Mouse (Mus musculus): ENCODE data around the gene E130309D02Rik. TPM values are rescaled to one million over a fixed set of nuclear protein-coding genes. Genes with fewer than 3 reads are reported as not detected.
A peak's percentile ranks its signal among the peaks of the same experiment; 100 is the strongest.

The E130309D02Rik gene
- polyA plus RNA-seq, 1 experiment from 2014 or later: 14.7 TPM

GRCm38 (mm10) chr5:143272108-143272507, 43.1 kb downstream of the E130309D02Rik start:
- Histone ChIP-seq H3K27ac (ENCODE audit: low read depth, low read length) (no peak overlapping the region), H3K36me3 (ENCODE audit: control insufficient read depth, insufficient read depth) (no peaks in the 10 kb centered on the region), H3K27me3 (replicated peaks; ENCODE audit: control insufficient read depth, insufficient read depth, low read length) (no peaks in the 10 kb centered on the region), H3K4me2 (replicated peaks; ENCODE audit: low read depth) (no peak overlapping the region), H3K9ac (ENCODE audit: low read depth, low read length) (no peak overlapping the region), H3K4me1 (replicated peaks; ENCODE audit: control insufficient read depth, insufficient read depth, low read length) (0 out of 2 replicates have a peak, but pooled peaks cover 3% of the 10 kb centered on the region), H3K9me3 (ENCODE audit: control insufficient read depth) (no peaks in the 10 kb centered on the region), H3K4me3 (ENCODE audit: low read depth, low read length) (no peak overlapping the region)
- ATAC-seq: no peak
- TF ChIP-seq CTCF (IDR thresholded peaks at IDR 0.05; ENCODE audit: low read depth): no peak
- 77% methylated on average over 3 of the region's 3 CpGs for WGBS

DNA sequence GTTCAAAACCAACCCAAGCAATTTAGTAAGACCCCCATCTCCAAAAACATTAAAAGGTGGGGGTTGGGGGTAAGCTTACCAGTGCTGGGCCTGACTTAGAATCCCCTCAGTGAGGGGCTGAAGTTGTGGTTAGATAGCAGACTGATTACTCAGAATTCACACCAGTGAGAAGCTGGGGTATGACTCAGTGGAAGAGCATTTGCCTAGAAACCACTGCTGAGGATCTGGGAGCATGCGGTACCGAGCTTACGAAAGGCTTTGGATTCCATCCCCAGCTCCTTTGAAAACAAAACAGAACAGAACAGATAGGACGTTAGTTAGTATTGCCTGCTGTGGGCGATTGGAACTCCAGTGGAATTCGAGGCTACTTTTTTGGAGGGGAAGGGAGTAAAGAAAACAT, 43.5 kb downstream of the E130309D02Rik start:
- 0 out of 2 replicates have a peak, but pooled peaks cover 3% of the 10 kb centered on the region for H3K4me1 ChIP-seq (replicated peaks; ENCODE audit: control insufficient read depth, insufficient read depth, low read length)
- no peak for TF ChIP-seq CTCF (IDR thresholded peaks at IDR 0.05; ENCODE audit: low read depth)
- H3K9ac ChIP-seq (ENCODE audit: low read depth, low read length): no peak overlapping the region
- no peaks in the 10 kb centered on the region for H3K36me3 ChIP-seq (ENCODE audit: control insufficient read depth, insufficient read depth)
- H3K4me2 ChIP-seq (replicated peaks; ENCODE audit: low read depth): no peak overlapping the region
- 84% methylated on average over 6 of the region's 6 CpGs for WGBS
- no peak overlapping the region for H3K4me3 ChIP-seq (ENCODE audit: low read depth, low read length)
- no peak for ATAC-seq
- H3K27me3 ChIP-seq (replicated peaks; ENCODE audit: control insufficient read depth, insufficient read depth, low read length): no peaks in the 10 kb centered on the region
- no peaks in the 10 kb centered on the region for H3K9me3 ChIP-seq (ENCODE audit: control insufficient read depth)
- H3K27ac ChIP-seq (ENCODE audit: low read depth, low read length): no peak overlapping the region

GRCm38 (mm10) chr5:143270151-143270519, 45.0 kb downstream of the E130309D02Rik start:
- ATAC-seq: peak; percentile 17; the same call in 1 of the 2 replicates
- Histone ChIP-seq H3K27ac (ENCODE audit: low read depth, low read length) (no peak overlapping the region), H3K4me2 (replicated peaks; ENCODE audit: low read depth) (peak overlapping the region; percentile 98), H3K9me3 (ENCODE audit: control insufficient read depth) (no peaks in the 10 kb centered on the region), H3K9ac (ENCODE audit: low read depth, low read length) (peak overlapping the region; percentile 68), H3K4me1 (replicated peaks; ENCODE audit: control insufficient read depth, insufficient read depth, low read length) (0 out of 2 replicates have a peak, but pooled peaks cover 3% of the 10 kb centered on the region), H3K27me3 (replicated peaks; ENCODE audit: control insufficient read depth, insufficient read depth, low read length) (no peaks in the 10 kb centered on the region), H3K4me3 (ENCODE audit: low read depth, low read length) (peak overlapping the region; percentile 94), H3K36me3 (ENCODE audit: control insufficient read depth, insufficient read depth) (no peaks in the 10 kb centered on the region)
- 3% methylated on average over 12 of the region's 12 CpGs for WGBS
- no peak for TF ChIP-seq CTCF (IDR thresholded peaks at IDR 0.05; ENCODE audit: low read depth)

DNA sequence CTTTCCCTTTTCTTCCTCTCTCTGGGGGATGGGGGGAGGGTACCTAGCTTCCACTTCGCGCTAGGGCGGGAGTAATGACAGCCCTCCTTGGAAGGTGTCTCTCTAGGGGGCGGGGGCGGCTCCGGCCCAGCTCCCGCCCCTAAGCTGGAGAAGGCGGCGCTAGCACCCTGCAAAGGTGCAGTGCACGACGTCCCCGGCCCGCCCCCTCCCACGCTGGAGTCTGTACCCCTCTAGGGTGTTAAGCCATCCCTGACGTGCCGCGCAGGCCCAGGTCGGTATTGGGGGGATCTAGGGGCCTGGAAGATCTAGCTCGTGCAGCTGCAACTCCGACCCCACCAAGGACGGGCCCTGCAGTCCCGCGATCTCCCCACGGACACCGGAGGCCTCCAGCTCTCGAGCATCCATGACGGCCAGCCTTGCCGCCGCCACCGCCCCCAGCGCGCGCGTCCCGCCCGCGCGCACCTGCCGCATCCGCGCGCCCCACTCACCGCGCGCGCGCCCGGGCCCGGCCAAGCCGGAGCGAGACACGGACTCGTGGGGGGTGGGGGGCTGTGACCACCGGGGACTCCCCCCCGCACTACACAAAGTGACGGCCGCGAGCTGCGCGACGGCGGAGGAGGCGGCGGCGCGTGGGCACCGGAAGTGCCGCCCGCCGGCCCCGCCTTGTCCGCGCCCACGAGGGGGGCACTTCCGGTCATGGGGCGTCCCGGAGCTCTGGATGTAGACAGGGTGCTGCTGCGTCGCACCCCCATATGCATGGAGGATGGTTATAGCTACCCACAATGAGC, 45.6 kb downstream of the E130309D02Rik start, which contains the start of gene Zfp316:
Gene Zfp316 (minus strand): TSS at position 660 of the 788 bp plus-strand sequence.
- Histone ChIP-seq H3K36me3 (ENCODE audit: control insufficient read depth, insufficient read depth) (no peaks in the 10 kb centered on the region; the same call in 1 of the 2 replicates), H3K27me3 (replicated peaks; ENCODE audit: control insufficient read depth, insufficient read depth, low read length) (no peaks in the 10 kb centered on the region), H3K4me3 (ENCODE audit: low read depth, low read length) (peak within 1 kb of the TSS; percentile 94), H3K9me3 (ENCODE audit: control insufficient read depth) (no peaks in the 10 kb centered on the region), H3K27ac (ENCODE audit: low read depth, low read length) (no peak within 1 kb of the TSS; the same call in 1 of the 2 replicates), H3K4me2 (replicated peaks; ENCODE audit: low read depth) (peak within 1 kb of the TSS; percentile 98), H3K9ac (ENCODE audit: low read depth, low read length) (peak within 1 kb of the TSS; percentile 68), H3K4me1 (replicated peaks; ENCODE audit: control insufficient read depth, insufficient read depth, low read length) (0 out of 2 replicates have a peak, but pooled peaks cover 3% of the 10 kb centered on the region)
- peak; percentile 70 for ATAC-seq
- TF ChIP-seq CTCF (IDR thresholded peaks at IDR 0.05; ENCODE audit: low read depth): 0 out of 2 replicates have a peak, but pooled peaks have one; percentile 9
- under 1% methylated on average over 68 of the region's 79 CpGs for WGBS

DNA sequence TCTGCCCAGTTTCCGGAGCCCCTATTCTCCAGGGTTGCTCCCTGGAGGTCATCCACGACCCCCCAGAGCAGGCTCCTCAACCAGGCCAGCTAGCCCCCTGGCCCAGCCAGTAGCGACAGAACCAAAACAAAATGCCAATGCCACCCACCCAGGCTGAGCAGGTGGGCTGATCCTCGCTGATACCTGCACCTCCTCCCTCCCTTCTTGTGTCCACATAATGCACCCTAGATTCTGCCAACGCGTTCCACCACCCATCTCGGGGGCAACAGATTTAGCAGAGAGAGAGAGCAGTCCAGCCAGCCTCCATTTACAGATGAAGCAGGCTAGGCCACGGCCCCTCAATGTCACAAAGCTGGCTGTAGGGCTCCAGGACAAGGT, 46.2 kb downstream of the E130309D02Rik start:
- Histone ChIP-seq H3K36me3 (ENCODE audit: control insufficient read depth, insufficient read depth) (no peaks in the 10 kb centered on the region; the same call in 1 of the 2 replicates), H3K4me2 (replicated peaks; ENCODE audit: low read depth) (peak overlapping the region; percentile 98), H3K27me3 (replicated peaks; ENCODE audit: control insufficient read depth, insufficient read depth, low read length) (no peaks in the 10 kb centered on the region), H3K27ac (ENCODE audit: low read depth, low read length) (no peak overlapping the region), H3K9me3 (ENCODE audit: control insufficient read depth) (no peaks in the 10 kb centered on the region), H3K4me3 (ENCODE audit: low read depth, low read length) (peak overlapping the region; percentile 94), H3K4me1 (replicated peaks; ENCODE audit: control insufficient read depth, insufficient read depth, low read length) (0 out of 2 replicates have a peak, but pooled peaks cover 3% of the 10 kb centered on the region), H3K9ac (ENCODE audit: low read depth, low read length) (no peak overlapping the region)
- no peak for TF ChIP-seq CTCF (IDR thresholded peaks at IDR 0.05; ENCODE audit: low read depth)
- no peak for ATAC-seq
- 34% methylated on average over 8 of the region's 8 CpGs for WGBS

DNA sequence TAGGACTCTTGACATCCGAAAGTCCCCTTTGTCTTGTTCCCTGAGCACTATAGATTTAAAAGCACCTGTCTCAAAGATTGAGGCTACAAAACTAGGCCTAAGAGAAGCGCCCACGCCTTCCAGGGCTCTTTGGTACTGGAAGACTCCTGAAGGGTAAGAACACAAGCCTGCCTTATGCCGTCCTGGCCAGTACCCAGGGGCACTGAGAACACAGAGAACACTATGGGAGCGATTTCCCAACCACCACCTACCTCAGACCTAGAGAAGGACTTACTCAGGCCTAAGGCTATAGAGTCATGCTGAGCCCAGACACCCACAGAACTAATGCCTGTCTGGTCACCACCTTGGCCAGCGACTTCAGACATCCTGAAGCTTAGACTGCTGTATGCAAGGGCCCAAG, 48.4 kb downstream of the E130309D02Rik start:
- Histone ChIP-seq H3K4me2 (replicated peaks; ENCODE audit: low read depth) (no peak overlapping the region), H3K27me3 (replicated peaks; ENCODE audit: control insufficient read depth, insufficient read depth, low read length) (no peaks in the 10 kb centered on the region)
- 87% methylated on average over 6 of the region's 6 CpGs for WGBS

More for the DNA sequence above, 48.4 kb downstream of the E130309D02Rik start:
- no peak overlapping the region for H3K27ac ChIP-seq (ENCODE audit: low read depth, low read length)
- H3K36me3 ChIP-seq (ENCODE audit: control insufficient read depth, insufficient read depth): peaks cover 14% of the 10 kb centered on the region; the same call in 1 of the 2 replicates
- no peaks in the 10 kb centered on the region for H3K9me3 ChIP-seq (ENCODE audit: control insufficient read depth)
- H3K4me1 ChIP-seq (replicated peaks; ENCODE audit: control insufficient read depth, insufficient read depth, low read length): 0 out of 2 replicates have a peak, but pooled peaks cover 3% of the 10 kb centered on the region
- H3K9ac ChIP-seq (ENCODE audit: low read depth, low read length): no peak overlapping the region
- no peak for ATAC-seq
- H3K4me3 ChIP-seq (ENCODE audit: low read depth, low read length): no peak overlapping the region
- TF ChIP-seq CTCF (IDR thresholded peaks at IDR 0.05; ENCODE audit: low read depth): no peak
